Mouse (Mus musculus) CH12.LX (cell line): ENCODE data around the gene Haus2. TPM values are rescaled to one million over a fixed set of nuclear protein-coding genes. Genes with fewer than 3 reads are reported as not detected.

Experiments used
- DNase-seq: peaks from one replicate; pipeline ENCODE4 v3.0.0-alpha.2; 2013; ENCODE audit errors: extremely low read depth
- H3K27ac ChIP-seq: 2 replicates; pipeline ENCODE4 v1.5.1; 2012; ENCODE audit warnings: low read depth, mild to moderate bottlenecking, control low read depth, moderate library complexity; ENCODE audit not compliant: insufficient read depth
- H3K27me3 ChIP-seq: replicated peaks from 2 replicates; pipeline ENCODE3; 2012; ENCODE audit warnings: inconsistent platforms
- H3K36me3 ChIP-seq, 2 experiments: replicated peaks in 1 of 2; 2 replicates each; pipeline versions ENCODE3 to v1.6.1; 2012; ENCODE audit warnings: inconsistent platforms in 1 of 2, low read length in 1 of 2, mild to moderate bottlenecking in 1 of 2, mixed read lengths in 1 of 2, moderate library complexity in 1 of 2; ENCODE audit not compliant: control insufficient read depth in 1 of 2, insufficient read depth in 1 of 2
- H3K4me1 ChIP-seq, 2 experiments: 2 replicates each; pipeline ENCODE4 v1.6.1; 2012; ENCODE audit warnings: inconsistent platforms in 1 of 2, moderate library complexity in 1 of 2; ENCODE audit not compliant: insufficient read depth in 2 of 2, control insufficient read depth in 1 of 2
- H3K4me2 ChIP-seq: 2 replicates; pipeline ENCODE4 v1.6.1; 2012; ENCODE audit warnings: low read depth, mild to moderate bottlenecking, control low read depth; ENCODE audit not compliant: poor library complexity, insufficient read depth, severe bottlenecking
- H3K4me3 ChIP-seq, 3 experiments: fragments of 150-350 bp in 1 of 3; sonication (generic) in 1 of 3; replicated peaks in 1 of 3; 2 replicates each; pipeline versions ENCODE3 to v1.5.1; 2011 to 2012; ENCODE audit warnings: low read depth in 2 of 3, low read length in 2 of 3, mild to moderate bottlenecking in 2 of 3, moderate library complexity in 2 of 3, control low read depth in 1 of 3, improper control_type of control experiment in 1 of 3, inconsistent platforms in 1 of 3, mixed read lengths in 1 of 3; ENCODE audit not compliant: poor library complexity in 1 of 3
- H3K79me2 ChIP-seq: replicated peaks from 2 replicates; pipeline ENCODE4 v1.6.1; 2012; ENCODE audit warnings: mild to moderate bottlenecking, moderate library complexity; ENCODE audit not compliant: control insufficient read depth, poor library complexity, insufficient read depth, severe bottlenecking; ENCODE audit errors: extremely low read depth
- H3K9ac ChIP-seq: 2 replicates; pipeline ENCODE4 v1.6.1; 2012; ENCODE audit warnings: low read depth, mild to moderate bottlenecking, control low read depth, moderate library complexity; ENCODE audit not compliant: insufficient read depth
- H3K9me3 ChIP-seq: replicated peaks from 2 replicates; pipeline ENCODE3; 2012; ENCODE audit warnings: low read length, inconsistent platforms, mixed read lengths
- CTCF ChIP-seq, 2 experiments: IDR thresholded peaks in 1 of 2; conservative IDR thresholded peaks in 1 of 2; 2 replicates each; pipeline ENCODE4 v1.5.1; 2011 to 2012; ENCODE audit warnings: low read depth in 2 of 2, low read length in 2 of 2, improper control_type of control experiment in 1 of 2, inconsistent platforms in 1 of 2, mild to moderate bottlenecking in 1 of 2, moderate library complexity in 1 of 2
- E2F4 ChIP-seq: IDR thresholded peaks from 2 replicates; pipeline ENCODE4 v1.6.1; 2011; ENCODE audit warnings: low read depth, low read length, improper control_type of control experiment; ENCODE audit not compliant: insufficient replicate concordance
- GABPA ChIP-seq: IDR thresholded peaks from 2 replicates; pipeline ENCODE4 v1.6.1; 2012; ENCODE audit warnings: low read depth, low read length, improper control_type of control experiment, inconsistent platforms; ENCODE audit not compliant: insufficient replicate concordance
- IRF4 ChIP-seq: IDR thresholded peaks from 2 replicates; pipeline ENCODE4 v1.6.1; 2014; ENCODE audit warnings: low read depth, mild to moderate bottlenecking, inconsistent platforms, low read length, improper control_type of control experiment
- JUN ChIP-seq: IDR thresholded peaks from 2 replicates; pipeline ENCODE4 v1.6.1; 2011; ENCODE audit warnings: low read depth, mild to moderate bottlenecking, low read length, improper control_type of control experiment, moderate library complexity; ENCODE audit not compliant: insufficient read depth
- JUND ChIP-seq: conservative IDR thresholded peaks from 2 replicates; pipeline ENCODE4 v1.6.1; 2011; ENCODE audit warnings: low read depth, low read length, improper control_type of control experiment
- KAT2A ChIP-seq: IDR thresholded peaks from 2 replicates; pipeline ENCODE4 v1.6.1; 2012; ENCODE audit warnings: low read length, improper control_type of control experiment, inconsistent platforms; ENCODE audit not compliant: insufficient replicate concordance
- MAFK ChIP-seq: IDR thresholded peaks from 2 replicates; pipeline ENCODE4 v1.6.1; 2011; ENCODE audit warnings: low read length, improper control_type of control experiment; ENCODE audit not compliant: insufficient replicate concordance
- MEF2A ChIP-seq: IDR thresholded peaks from 2 replicates; pipeline ENCODE4 v1.6.1; 2014; ENCODE audit warnings: low read depth, mild to moderate bottlenecking, inconsistent platforms, low read length, improper control_type of control experiment, borderline replicate concordance
- MYC ChIP-seq: IDR thresholded peaks from 2 replicates; pipeline ENCODE4 v1.6.1; 2011; ENCODE audit warnings: low read depth, mild to moderate bottlenecking, improper control_type of control experiment, low read length
- NRF1 ChIP-seq: IDR thresholded peaks from 2 replicates; pipeline ENCODE4 v1.6.1; 2014; ENCODE audit warnings: low read depth, mild to moderate bottlenecking, inconsistent platforms, low read length, improper control_type of control experiment, moderate library complexity
- PAX5 ChIP-seq: IDR thresholded peaks from 2 replicates; pipeline ENCODE4 v1.6.1; 2012; ENCODE audit warnings: low read length, inconsistent platforms, mixed read lengths
- POLR2A ChIP-seq: IDR thresholded peaks from 2 replicates; pipeline ENCODE4 v1.6.1; 2011; ENCODE audit warnings: low read depth, mild to moderate bottlenecking, improper control_type of control experiment, low read length
- POLR2AphosphoS2 ChIP-seq: IDR thresholded peaks from 2 replicates; pipeline ENCODE4 v1.6.1; 2011; ENCODE audit warnings: low read depth, low read length, improper control_type of control experiment
- RAD21 ChIP-seq: IDR thresholded peaks from 2 replicates; pipeline ENCODE4 v1.6.1; 2011; ENCODE audit warnings: low read depth, mild to moderate bottlenecking, low read length, improper control_type of control experiment, moderate library complexity
- RCOR1 ChIP-seq: conservative IDR thresholded peaks from 2 replicates; pipeline ENCODE4 v1.6.1; 2012; ENCODE audit warnings: low read depth, mild to moderate bottlenecking, inconsistent platforms, low read length, improper control_type of control experiment
- TBP ChIP-seq: conservative IDR thresholded peaks from 2 replicates; pipeline ENCODE4 v1.6.1; 2011; ENCODE audit warnings: low read depth, low read length, improper control_type of control experiment
- TCF12 ChIP-seq: IDR thresholded peaks from 2 replicates; pipeline ENCODE4 v1.6.1; 2014; ENCODE audit warnings: low read depth, mild to moderate bottlenecking, inconsistent platforms, low read length, improper control_type of control experiment
- UBTF ChIP-seq: IDR thresholded peaks from 2 replicates; pipeline ENCODE4 v1.6.1; 2012; ENCODE audit warnings: low read depth, mild to moderate bottlenecking, inconsistent platforms, low read length, improper control_type of control experiment, moderate library complexity
- USF1 ChIP-seq: IDR thresholded peaks from 2 replicates; pipeline ENCODE4 v1.6.1; 2014; ENCODE audit warnings: low read depth, mild to moderate bottlenecking, inconsistent platforms, low read length, improper control_type of control experiment
- USF2 ChIP-seq: conservative IDR thresholded peaks from 2 replicates; pipeline ENCODE4 v1.6.1; 2011; ENCODE audit warnings: low read depth, low read length, improper control_type of control experiment
- ZC3H11A ChIP-seq: IDR thresholded peaks from 2 replicates; pipeline ENCODE4 v1.6.1; 2012; ENCODE audit warnings: low read depth, mild to moderate bottlenecking, inconsistent platforms, low read length, improper control_type of control experiment
- dilution Hi-C: fragments of 300-500 bp; cut with MboI; formaldehyde crosslinking; loops from 2 replicates; pipeline ENCODE4 v1.14.3; 2020; ENCODE audit warnings: low sequenced_read_pairs; ENCODE audit not compliant: extremely low pct_unique_long_range_greater_than_20kb, extremely low pct_ligation_motif_present
- in situ Hi-C: fragments of 300-500 bp; cut with MboI; formaldehyde crosslinking; loops from 3 replicates; pipeline ENCODE4 v1.14.3; 2019; ENCODE audit warnings: low sequenced_read_pairs, low pct_ligation_motif_present, low pct_unique_long_range_greater_than_20kb, mixed read lengths
- polyA plus RNA-seq: library from polyadenylated mRNA; unstranded; fragments of >175 nt; gene quantifications from 2 replicates; pipeline ENCODE4 v1.2.1, GENCODE M21; 2012; ENCODE audit warnings: low read depth; ENCODE audit not compliant: insufficient read length
- total RNA-seq, 2 experiments: library from RNA; depleted of rRNA; stranded (reverse); fragments of 300-350 nt in 1 of 2; fragments of >200 nt in 1 of 2; gene quantifications; 2 replicates each; pipeline ENCODE4 v1.2.3; 2012 to 2014

The Haus2 gene
- total and polyA plus RNA-seq, 3 experiments = 12.8 to 37.8 (median 18.2) TPM

DNA sequence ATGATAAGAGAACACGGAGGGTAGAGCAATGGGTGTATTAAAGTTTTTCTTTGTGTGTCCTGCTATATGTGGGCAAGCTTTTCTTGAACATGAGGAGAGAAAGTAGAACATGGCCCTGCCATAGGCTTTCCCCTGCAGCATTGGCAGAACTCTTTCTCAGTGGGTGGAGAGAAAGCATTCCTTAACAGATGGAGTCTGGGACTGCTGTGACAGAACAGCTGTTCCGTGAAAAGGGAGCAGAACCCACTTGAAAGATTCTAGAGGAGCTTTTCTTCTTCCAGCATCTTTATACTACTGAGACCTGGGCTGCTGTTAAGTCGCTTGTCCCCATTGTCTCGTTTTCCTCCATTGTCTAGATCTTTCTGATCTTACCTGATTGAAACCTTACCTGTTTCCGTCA is 19.4 kb upstream of the Haus2 start:
- peaks cover 14 to 57% of the 10 kb centered on the region in 2 experiments for H3K36me3 ChIP-seq
- no peak for DNase-seq
- no peaks in the 10 kb centered on the region for H3K79me2 ChIP-seq
- no peaks in the 10 kb centered on the region for H3K27me3 ChIP-seq
- no peak overlapping the region for H3K4me3 ChIP-seq
- TF ChIP-seq KAT2A = no peak
- no peak for TF ChIP-seq GABPA
- TF ChIP-seq MAFK = no peak
- TF ChIP-seq UBTF = no peak
- no peak for TF ChIP-seq E2F4
- TF ChIP-seq JUND = no peak
- TF ChIP-seq CTCF (conservative IDR thresholded peaks at IDR 0.05 in 1 of 2, IDR thresholded peaks at IDR 0.05 in 1 of 2; ENCODE audit: low read depth in 2 of 2, low read length in 2 of 2) = no peak
- TF ChIP-seq TBP = no peak
- no peak for TF ChIP-seq POLR2AphosphoS2
- no peak for TF ChIP-seq RAD21
- no peak for TF ChIP-seq USF1
- no peak for TF ChIP-seq JUN
- TF ChIP-seq, all 38 proteins: peak for 0
- no peak overlapping the region for H3K9ac ChIP-seq
- dilution Hi-C loops = no loop called here
- in situ Hi-C loops = no loop called here
- no peak overlapping the region for H3K4me2 ChIP-seq
- H3K27ac ChIP-seq = no peak overlapping the region
- H3K9me3 ChIP-seq = no peaks in the 10 kb centered on the region
- peaks cover 0 to 6% of the 10 kb centered on the region in 2 experiments; a peak in 1 of 4 replicates for H3K4me1 ChIP-seq

DNA sequence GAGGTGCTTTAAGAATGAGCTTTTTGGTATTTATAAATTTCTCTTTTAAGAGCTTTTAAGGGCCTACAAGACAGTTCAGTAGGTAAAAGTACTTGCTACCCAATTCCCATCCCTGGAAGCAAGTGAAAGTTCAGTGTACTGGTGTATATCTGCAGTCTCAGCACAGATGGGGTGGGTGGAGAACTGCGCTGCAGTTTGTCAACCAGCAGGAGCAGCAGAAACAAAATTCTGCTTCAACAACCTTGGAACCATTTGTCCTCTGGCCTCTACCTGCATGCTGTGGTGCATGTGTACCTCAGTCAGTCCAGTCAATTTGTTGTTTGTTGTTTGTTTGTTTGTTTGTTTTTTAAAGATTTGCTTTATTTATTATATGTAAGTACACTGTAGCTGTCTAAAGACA is 17.0 kb upstream of the Haus2 start:
- dilution Hi-C loops = no loop called here
- H3K4me2 ChIP-seq = no peak overlapping the region
- peaks cover 23 to 55% of the 10 kb centered on the region in 2 experiments for H3K36me3 ChIP-seq
- TF ChIP-seq MYC (no peak), RCOR1 (no peak), JUN (no peak), PAX5 (no peak), MEF2A (no peak), POLR2AphosphoS2 (no peak), MAFK (no peak), TCF12 (no peak), IRF4 (no peak), NRF1 (no peak), JUND (no peak), USF2 (no peak), ZC3H11A (no peak), POLR2A (no peak)
- H3K4me1 ChIP-seq = peaks cover 0 to 6% of the 10 kb centered on the region in 2 experiments; a peak in 1 of 4 replicates
- no peak overlapping the region for H3K9ac ChIP-seq
- in situ Hi-C loops = no loop called here
- no peaks in the 10 kb centered on the region for H3K9me3 ChIP-seq
- no peak overlapping the region for H3K27ac ChIP-seq
- H3K4me3 ChIP-seq = no peak overlapping the region
- no peaks in the 10 kb centered on the region for H3K79me2 ChIP-seq
- DNase-seq = no peak
- no peaks in the 10 kb centered on the region for H3K27me3 ChIP-seq
